Mouse (Mus musculus): ENCODE measurements around the gene Adgrl2.

DNA sequence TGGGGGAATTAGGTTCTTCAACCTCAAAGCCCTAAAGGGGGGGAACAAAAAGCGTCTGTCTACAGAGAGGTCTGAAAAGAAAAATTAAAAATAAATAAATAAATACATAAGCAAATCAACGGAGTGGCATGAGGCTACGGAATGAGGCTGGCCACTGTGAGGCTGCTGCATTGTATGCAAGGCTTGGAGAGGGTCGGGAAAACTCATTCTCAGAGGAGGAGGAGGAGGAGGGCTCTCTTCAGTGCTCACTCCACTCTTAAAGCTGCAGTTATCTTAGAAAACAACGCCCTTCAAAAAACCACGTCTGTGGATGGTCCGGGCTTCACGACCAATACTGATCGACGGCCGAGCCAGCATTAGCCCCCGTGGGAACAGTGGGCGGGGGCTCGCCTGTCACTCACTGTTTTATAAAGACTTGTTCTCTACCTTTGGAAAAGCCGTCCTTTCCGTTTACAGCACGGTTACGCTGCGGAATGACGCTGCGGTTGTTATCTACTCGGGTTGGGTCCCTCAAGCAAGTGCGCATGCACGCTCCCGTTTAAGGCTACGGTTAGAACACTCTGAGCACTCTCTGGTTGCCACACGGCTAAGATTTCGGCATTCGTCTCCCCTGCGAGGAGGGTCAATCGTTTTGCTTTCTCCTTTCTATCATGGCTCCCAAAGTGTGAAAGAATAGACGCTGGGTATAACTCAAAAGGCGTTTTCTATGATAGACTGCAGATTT, 170.9 kb downstream of the Adgrl2 start:
- TF ChIP-seq POLR2A (IDR thresholded peaks at IDR 0.05; ENCODE audit: low read depth, low read length) (no peak), CTCF (IDR thresholded peaks at IDR 0.05; ENCODE audit: extremely low read depth, insufficient read depth, insufficient read length, insufficient replicate concordance) (no peak)

All from spleen, adult 2 months (tissue).